Mouse (Mus musculus) heart, adult 9 months (tissue): ENCODE data around the gene Gm28374.

Experiments used
- DNase-seq, 2 experiments: peaks; one replicate each; pipeline ENCODE4 v3.0.0; 2022; ENCODE audit warnings: low spot score in 2 of 2

The Gm28374 gene

DNA sequence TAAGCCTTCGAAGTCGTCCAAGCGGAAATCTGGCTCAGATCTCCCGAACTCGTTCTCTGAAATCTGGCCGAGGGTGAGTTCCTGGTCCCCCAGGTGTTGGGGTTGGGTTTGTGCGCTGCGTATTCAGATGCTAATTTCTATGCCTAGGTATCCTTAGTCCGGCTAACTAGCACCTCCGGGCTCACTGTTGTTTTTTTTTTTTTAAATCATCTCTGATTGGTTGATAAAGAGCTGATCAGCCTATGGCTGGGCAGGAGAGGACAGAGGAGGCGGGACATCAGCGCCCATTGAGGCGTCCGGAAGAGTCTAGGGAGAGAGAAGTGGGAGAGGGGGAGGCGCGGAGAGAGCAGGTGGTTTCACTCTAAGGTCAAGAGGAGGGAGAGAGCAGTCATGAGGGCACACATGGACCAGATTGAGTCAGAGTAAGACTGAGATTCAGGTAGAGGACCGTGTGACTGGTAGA, 3.4 kb upstream of the Gm28374 start:
- no peak for DNase-seq

DNA sequence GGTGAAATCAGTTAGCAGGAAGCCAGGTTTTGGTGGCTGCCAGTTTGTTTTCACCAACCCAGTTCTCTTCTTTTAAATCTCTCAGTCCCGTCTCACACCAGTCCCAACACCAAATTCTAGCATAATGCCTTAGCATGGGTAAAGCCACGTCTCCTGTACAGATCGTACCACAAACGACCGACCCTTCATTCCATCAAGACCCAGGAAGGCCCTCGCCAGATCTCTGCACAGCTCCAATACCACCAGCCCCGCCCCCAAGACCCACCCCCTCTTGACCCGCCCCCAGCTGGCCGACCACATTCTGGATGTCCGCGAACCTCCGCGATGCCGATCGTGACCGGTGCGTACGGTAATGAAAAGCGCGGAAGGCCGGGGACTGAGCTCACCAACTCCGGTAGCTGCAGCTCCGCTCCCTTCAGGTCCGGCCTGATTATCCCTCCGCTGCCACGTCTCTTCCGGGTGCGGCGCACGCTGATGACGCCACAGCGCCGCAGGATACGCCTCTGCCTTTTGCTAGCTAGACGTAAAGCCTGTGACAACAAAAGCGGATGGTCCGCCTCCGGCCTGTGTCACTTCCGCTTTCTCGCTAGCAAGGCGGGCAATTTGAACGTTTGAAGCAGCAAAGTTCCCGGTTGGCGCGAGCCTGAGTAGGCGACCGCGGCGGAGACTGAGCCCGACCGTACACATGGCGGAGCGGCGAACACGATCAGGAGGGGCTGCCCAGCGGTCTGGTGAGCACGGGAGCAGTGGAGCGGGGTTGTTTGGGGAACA, 2.6 kb upstream of the Gm28374 start, which contains the start of the genes Zfpl1 and Cdca5:
Gene Zfpl1 (minus strand): TSS at position 479 of the 771 bp plus-strand sequence.
Gene Cdca5 (plus strand): TSS at position 506 of the 771 bp plus-strand sequence.
- DNase-seq: peak; percentile 94 to 96

DNA sequence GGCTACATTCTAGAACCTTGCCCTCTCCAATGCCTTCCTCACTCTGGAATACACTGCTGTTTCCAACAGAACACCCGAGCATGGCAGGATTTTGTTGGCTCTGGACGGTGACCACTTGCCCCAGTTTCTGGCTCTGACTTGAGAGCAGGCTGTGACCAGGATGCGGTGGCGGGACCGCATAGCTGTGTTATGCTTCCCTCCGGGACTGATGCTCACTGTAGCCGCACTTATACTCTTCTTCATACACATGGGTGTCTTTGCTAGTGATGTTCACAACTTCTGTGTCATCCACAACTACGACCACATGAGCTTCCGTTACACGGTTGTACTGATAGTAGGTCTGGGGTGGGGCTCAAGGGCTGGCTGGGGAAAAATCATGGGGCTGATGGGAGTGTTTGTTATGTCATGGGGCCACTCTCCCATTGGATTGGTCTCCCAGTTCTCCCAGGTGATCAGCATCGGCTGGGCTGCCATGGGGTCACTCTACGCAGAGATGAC, 2.0 kb downstream of the Gm28374 start, which contains the start of gene Tmem262:
Gene Tmem262 (plus strand): TSS at position 51 of the 498 bp plus-strand sequence.
- no peak for DNase-seq

DNA sequence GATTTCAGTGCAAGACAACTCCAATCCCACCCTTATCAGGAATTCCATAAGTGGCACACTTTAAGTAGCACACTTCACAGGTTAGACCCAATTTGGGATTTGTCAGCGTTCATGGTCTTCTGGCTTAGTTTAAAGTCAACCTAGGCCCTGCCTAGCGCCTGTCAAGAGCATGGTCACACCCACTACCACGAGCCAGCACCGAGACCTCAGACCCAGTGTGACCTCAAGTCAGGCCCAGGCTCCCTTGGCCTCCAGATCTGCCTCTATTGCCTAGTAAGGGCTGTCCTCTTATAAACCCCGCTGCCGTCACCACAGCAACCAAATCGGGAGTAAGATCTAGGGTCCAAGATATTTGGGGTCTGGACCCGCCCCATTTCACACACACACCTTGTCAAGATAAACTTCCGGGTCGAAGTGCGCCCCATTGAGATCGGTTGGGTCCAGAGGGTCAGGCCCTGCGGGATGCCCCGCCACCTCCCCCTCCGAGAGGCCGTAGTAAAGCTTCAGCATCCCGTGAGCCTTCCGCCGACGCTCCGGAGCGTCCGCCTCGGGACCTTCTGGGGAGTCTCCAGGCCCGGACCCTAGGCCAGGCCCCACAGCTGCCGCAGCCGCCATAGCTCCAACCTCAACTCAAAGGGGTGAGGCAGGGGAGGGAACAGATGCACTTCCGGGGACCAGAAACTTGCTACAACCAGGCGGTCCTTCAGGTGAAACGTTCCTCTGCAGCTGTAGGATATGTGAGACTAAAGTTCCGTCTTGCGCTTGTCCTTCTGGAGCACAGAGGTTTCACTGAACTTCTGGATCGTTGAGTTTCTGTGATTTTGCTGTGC, 5.3 kb downstream of the Gm28374 start, which contains the start of gene Vps51:
Gene Vps51 (minus strand): TSS at position 668 of the 830 bp plus-strand sequence.
- DNase-seq: peak; percentile 83 to 86

DNA sequence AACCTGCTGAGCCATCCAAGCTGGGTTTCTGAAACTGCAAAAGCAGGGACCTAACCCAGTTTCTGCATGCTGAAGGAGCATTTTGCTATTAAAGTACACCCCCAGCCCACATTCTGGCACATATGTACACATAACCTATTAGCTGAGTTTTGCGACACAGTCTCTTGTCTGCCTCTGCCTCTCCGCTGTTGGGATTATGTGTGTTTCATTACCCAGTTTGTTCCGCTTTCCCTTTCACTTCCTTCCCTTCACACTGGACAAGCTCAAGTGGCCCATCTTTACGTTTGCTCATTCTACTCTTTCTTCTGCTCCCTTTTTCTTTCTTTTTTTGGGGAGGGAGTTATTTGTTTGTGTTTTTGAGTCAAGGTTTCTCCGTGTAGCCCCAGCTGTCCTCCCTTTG, 8.2 kb downstream of the Gm28374 start:
- no peak for DNase-seq

DNA sequence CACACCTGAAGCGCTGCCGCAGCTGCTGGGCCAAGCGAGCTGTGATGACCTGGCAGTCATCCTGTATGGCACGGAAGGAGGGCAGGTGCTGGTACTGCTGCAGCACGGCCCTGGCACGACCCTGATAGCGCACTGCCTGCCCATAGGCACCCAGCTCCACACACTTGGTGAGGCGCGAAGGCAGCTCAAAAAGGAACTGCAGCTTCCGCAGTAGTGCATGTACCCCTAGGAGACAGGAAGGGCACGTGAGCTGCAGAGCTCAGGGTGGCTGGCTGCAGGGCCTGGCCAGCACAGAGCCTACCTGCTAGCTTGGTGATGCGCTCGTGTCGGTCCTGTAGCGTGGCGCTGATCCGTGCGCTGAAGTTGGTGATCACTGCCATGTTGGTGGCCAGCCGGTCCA, 10.8 kb downstream of the Gm28374 start:
- DNase-seq: no peak

DNA sequence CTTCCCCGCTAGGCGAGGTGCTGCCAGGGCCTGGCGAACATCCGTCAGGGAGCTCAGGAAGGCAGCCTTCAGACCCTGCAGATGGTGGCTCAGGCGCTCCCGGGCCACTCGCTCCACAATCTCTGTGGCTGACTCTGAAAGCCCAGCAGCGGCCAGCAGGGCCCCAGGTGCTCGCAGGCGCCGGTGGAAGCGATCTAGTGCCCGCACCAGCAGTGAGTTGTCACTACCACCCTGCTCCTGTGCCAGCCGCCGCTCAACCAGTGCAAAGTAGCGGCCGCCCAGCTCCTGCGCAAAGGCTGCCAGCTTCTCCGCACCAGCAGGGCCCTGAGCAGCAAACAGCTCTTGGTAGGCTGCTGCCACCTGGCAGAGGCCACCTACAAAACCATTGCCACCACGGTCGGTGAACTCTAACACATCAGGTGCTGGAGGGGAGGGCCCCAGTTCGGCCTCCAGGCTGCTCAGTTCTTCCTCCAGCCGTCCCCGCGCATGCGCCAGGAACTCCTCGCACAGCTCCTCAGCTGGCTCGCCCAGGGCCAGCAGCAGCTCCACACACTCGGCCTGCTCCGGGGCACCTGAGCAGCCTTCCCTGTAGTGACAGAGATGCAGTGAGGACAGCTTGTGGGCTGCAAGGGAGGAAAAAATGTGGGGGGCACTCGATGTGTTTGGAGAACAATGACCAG, 11.3 kb downstream of the Gm28374 start:
- no peak for DNase-seq

DNA sequence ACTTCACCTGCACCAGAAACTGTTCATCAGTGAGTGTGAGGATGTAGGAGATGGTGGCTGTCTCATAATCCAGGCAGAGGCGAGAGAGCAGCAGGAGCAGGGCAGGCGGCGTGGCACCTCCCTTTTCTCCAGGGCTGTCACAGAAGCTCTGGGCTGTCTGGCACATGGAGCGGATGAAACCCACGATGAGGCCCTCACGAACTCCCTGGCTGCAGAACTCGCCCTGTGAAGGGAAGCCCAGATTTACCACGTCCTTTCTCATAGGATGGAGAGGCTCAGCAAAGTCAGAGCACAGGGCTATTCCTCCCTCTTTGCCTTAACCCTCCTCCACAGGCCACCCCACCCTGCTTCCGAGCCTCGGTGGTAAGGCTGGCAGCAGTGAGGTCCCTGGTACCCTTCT, 12.2 kb downstream of the Gm28374 start:
- no peak for DNase-seq

DNA sequence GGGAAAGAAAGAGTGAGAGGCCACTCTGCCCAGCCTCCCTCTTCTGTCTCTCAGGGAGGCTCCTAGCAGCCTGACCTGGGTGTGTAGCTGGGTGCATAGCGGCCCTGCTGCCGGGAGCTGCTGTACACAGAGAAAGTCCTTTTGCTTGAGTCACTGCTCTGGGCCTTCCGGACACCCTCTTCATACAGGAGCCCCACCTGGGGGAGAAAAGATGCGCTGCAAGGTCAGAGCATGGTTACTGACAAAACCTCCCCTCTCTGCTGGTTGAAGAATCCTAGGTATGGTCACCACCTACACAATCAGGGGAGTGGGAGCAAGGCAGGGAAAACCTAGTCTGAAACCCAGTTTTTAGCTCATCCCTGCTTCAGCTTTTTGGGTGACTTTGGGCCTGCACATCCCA, 13.1 kb downstream of the Gm28374 start:
- no peak for DNase-seq

DNA sequence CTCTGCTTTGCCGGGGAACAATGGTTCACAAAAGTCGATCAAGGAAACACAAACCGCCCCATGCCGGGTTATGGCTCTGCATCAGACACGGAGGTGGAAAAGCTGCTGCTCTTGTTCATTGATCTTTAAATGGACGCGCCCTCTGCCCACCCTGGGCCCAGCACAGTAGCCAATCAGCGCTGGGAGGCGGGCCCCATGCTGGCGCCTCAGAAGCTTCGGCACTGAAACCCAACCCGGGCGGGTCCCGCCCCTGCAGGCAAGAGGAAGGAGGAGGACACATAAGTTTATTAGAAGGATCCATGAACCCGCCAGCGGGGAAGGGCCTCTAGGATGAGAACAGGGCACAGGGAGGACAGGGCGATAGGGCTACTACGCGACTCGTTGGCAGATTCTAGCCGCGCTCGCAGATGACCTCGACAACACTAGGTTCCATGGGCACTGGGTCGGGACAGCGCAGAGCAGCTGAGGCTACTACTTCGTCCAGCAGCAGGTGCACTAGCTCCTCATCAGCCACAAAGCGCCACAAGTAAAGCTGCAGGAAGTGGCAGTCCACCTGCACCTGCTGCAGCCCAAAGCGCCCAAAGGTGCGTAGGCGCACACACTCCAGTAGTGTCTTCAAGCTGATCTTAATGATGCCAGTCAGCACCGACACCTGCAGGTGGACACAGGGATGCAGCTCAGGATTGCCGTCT, 14.2 kb downstream of the Gm28374 start, which contains the start of gene Tm7sf2:
Gene Tm7sf2 (minus strand): TSS at position 650 of the 692 bp plus-strand sequence.
- DNase-seq: peak; percentile 91 to 93

DNA sequence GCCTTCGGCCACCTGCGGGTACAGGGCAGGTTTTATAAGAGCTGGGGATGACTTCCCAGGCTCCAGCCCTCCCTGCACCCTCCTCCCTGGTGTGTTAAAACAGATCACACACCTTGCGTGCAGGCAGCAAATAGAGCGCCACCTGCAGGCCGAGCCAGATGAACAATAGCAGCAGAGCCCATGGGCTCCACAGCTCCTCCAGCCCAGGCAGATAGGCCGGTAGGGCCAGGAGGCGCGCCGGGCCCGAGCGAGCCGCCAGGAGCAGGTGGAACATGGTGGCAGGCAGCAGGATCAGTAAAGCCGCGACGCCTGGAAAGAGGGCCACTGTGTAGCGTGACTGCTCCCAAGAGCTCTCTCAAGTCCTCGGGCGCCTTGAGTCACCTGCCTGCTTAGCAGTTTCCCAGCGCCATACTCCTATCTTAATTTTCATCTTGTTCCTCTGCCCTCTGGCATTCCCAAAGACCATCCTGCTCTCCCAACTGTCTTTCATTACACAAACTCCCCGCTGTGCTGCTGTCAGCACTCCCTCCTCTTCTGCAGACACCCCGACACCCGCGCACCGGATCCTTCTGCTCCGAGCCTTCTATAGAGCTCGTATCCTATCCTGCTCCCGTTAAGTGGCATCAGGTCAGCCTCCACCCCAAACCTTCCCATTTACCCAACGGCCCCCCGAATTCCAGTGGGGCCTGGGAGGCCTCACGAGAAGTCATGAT, 14.9 kb downstream of the Gm28374 start:
- peak; percentile 57 to 62 for DNase-seq

DNA sequence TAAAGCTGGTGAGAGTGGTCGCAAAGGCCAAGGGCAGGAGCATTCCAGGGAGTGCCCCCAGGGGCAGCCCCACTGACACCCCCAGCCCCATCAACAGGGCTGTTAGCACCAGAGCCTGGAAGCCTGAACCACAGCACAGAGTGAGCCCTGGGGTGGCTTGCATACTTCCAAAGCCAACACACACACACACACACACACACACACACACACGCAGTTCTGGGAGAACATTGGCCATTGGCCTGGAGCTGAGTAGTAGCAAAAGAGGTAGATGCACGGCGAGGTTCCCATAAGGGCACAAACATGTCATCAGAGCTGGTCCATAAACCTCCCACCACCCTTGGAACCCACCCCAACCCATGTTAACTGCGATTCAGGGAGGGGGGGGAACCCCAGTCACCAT, 15.5 kb downstream of the Gm28374 start:
- no peak for DNase-seq

DNA sequence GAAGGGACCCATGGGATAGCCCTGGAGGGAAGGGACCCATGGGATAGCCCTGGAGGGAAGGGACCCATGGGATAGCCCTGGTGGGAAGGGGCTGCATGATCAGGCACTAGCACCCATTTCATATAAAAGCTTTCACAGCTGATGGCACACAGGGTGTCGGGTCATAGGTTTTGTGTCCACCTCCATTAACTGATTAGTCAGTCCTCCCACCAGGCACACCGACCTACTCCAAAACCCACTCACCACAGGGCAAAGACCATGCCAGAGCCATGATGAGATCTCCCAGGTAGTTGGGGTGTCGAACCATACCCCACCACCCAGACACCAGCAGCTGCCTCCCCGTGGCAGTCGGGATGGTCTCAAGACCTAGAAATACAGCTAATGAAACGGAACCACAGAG, 19.0 kb downstream of the Gm28374 start:
- no peak for DNase-seq

DNA sequence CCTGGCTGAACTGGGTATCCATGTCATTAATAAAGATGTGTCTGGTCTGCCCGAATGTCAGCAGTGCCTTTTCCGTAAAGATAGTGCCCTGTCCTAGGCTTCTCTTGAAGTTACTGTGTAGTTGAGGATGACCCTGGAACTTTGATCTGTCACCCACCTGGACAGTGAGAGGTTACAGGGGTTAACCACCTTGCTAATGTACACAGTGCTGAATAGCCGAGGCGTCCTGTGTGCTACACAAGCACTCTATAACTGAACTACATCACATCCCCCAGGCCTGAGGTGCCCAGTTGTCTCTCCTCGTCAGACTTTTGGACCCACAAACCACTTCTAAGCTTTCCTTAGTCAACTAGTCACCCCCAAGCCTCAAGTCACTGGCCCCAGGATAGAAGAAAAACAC, 19.6 kb downstream of the Gm28374 start:
- DNase-seq: no peak

DNA sequence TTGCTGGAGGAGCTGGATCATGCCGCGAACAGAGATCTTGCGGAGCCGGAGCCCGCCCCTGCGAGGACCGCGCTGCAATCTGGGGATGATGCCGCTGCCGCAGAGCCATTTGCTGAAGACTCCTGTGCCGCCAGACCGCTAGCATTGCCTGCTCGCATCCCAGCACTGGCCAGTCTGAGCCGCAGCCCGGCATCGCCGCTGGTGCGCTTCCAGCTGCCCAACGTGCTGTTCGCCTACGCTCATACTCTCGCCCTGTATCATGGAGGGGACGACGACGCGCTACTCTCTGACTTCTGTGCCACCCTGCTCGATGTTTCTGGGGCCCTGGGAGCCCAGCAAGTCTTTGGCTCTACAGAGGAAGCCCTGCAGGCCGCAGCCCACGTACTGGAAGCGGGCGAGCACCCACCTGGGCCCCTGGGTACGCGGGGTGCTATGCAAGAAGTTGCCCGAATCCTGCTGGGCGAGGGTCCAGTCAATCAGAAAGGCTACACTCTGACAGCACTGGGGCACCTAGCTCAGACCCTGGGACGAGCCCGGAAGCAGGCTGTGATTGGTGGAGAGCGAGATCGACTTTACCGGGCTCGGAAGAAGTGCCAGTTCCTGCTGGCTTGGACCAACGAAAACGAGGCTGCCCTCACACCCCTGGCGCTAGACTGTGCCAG, 20.3 kb downstream of the Gm28374 start:
- DNase-seq: no peak

DNA sequence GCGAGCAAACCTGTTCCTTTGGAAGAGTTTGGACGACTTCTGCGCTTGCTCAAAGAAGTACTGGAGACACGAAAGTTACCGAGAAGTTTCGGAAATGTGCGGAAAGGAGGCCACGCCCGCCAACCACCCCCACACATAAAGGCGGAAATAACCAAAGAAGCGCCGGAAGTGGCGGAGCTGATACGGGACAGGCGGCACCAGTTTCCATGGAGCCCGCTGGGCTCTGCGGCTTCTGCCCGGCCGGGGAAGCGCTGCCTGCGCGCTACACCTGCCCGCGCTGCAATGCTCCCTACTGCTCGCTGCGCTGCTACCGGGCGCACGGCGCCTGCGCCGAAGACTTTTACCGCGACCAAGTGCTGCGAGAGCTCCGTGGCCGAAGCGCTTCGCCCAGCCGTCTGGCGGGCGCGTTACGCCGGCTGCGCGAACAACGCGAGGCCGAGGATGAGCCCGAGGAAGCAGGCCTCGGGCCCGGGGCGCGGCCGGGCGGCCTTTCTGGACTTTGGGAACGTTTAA, 21.0 kb downstream of the Gm28374 start, which contains the start of gene Znhit2:
Gene Znhit2 (plus strand): TSS at position 172 of the 513 bp plus-strand sequence.
- peak; percentile 94 to 97 for DNase-seq

DNA sequence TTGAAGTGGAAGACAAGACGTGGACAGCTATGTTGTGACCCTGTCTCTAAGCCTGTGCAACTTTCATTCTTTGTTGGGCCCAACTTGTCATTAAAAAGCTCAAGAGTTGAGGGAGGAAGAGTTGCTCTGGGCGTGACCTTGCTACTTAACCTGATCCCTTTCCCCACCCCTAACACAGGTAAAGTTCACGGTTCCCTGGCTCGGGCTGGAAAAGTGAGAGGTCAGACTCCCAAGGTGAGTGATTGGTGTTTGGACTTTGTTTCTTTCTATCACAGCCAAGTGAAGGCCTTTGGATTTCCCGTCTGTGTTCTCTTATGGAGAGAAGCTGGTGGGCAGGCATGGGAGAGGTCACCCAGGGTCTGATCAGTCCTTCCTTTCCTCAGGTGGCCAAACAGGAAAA, 23.1 kb downstream of the Gm28374 start:
- DNase-seq: no peak

DNA sequence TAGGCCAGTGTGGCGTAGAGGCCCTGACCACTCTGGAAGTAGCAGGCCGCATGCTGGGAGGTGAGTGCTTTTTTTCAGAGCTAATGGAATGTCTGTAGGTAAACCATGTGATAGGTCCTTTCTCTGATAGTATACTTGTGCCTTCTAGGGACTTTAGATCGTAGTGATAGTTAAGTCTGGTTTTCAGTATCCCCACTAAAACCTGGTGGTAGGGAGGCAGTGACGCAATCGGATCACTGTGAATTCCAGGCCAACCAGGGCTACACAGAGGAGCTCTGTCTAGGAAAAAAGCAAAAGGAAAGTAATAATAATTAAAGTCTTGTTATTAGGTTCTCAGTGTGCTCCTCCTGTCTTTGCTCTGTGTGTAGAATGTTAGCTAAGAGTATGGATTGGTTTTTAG, 23.5 kb downstream of the Gm28374 start:
- DNase-seq: no peak

DNA sequence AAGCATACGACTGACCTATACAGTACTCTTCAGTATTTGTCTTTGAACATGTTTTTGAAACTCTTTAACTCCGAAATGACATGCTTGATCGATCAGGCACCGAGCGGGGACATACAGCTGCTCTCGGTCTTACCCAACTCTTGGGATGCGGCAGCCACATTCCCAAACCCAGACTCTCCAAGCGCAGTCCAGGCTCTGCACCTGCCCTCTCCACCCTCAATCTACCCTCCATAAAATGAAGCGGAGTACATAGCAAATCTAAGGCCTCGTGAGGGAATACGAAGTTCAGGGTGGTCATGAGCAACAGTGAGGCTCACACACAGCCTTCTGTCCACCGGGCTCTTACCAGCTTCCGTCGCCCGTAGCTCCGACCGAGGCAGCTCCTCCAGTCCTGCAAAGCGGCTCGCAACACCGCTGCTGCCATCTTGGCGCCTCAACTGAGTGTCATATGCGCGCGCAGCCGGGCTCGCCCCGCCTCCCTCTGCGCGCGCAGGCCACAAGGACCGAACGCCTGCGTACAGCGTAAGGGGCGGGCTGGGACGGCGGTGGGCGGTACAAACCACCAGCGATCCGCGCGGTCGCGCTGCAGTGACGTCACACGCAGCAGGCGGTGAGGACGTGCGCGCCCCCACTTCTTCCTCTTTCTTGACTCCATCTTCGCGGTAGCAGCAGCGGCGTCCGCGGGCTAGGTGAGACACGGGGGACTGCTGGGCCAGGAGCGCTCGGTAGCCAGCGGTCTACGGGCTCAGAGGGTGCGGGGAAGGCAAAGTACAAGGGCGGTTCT, 24.6 kb downstream of the Gm28374 start, which contains the start of the genes Mrpl49 and Fau:
Gene Mrpl49 (minus strand): TSS at position 473 of the 784 bp plus-strand sequence.
Gene Fau (plus strand): TSS at position 532 of the 784 bp plus-strand sequence.
- peak; percentile 99 for DNase-seq
